Mouse (Mus musculus): ENCODE measurements around the gene Cpm. TPM values are rescaled to one million over a fixed set of nuclear protein-coding genes. Genes with fewer than 3 reads are reported as not detected.

Cpm gene
- polyA plus RNA-seq, 1 experiment, result 3.9 TPM

- DNase-seq (ENCODE audit: extremely low spot score in 1 of 2, low spot score in 1 of 2), result no peak
These were observed 2.4 kb downstream of the Cpm start for GRCm38 (mm10) chr10:117631562-117632259.

GRCm38 (mm10) chr10:117632394-117632793, 3.1 kb downstream of the Cpm start:
- no peak for DNase-seq (ENCODE audit: extremely low spot score in 1 of 2, low spot score in 1 of 2)

GRCm38 (mm10) chr10:117633564-117634208, 4.4 kb downstream of the Cpm start:
- DNase-seq (ENCODE audit: extremely low spot score in 1 of 2, low spot score in 1 of 2), result no peak

GRCm38 (mm10) chr10:117634323-117635030, 5.2 kb downstream of the Cpm start:
- DNase-seq (ENCODE audit: extremely low spot score in 1 of 2, low spot score in 1 of 2), result no peak

GRCm38 (mm10) chr10:117635078-117635771, 5.9 kb downstream of the Cpm start:
- DNase-seq (ENCODE audit: extremely low spot score in 1 of 2, low spot score in 1 of 2), result no peak

- DNase-seq (ENCODE audit: extremely low spot score in 1 of 2, low spot score in 1 of 2), result no peak
These were observed 6.7 kb downstream of the Cpm start for GRCm38 (mm10) chr10:117635823-117636589.

GRCm38 (mm10) chr10:117637062-117637744, 7.9 kb downstream of the Cpm start:
- DNase-seq (ENCODE audit: extremely low spot score in 1 of 2, low spot score in 1 of 2), result peak in 1 of 2 experiments; percentile 23

- DNase-seq (ENCODE audit: extremely low spot score in 1 of 2, low spot score in 1 of 2), result no peak
These were observed 8.7 kb downstream of the Cpm start for GRCm38 (mm10) chr10:117637745-117638577.

- DNase-seq (ENCODE audit: extremely low spot score in 1 of 2, low spot score in 1 of 2), result no peak
These were observed 9.4 kb downstream of the Cpm start for GRCm38 (mm10) chr10:117638578-117639220.

- DNase-seq (ENCODE audit: extremely low spot score in 1 of 2, low spot score in 1 of 2), result no peak
These were observed 9.9 kb downstream of the Cpm start for GRCm38 (mm10) chr10:117639221-117639599.

- DNase-seq (ENCODE audit: extremely low spot score in 1 of 2, low spot score in 1 of 2), result no peak
These were observed 10.7 kb downstream of the Cpm start for GRCm38 (mm10) chr10:117639899-117640594.

- DNase-seq (ENCODE audit: extremely low spot score in 1 of 2, low spot score in 1 of 2), result no peak
These were observed 11.3 kb downstream of the Cpm start for GRCm38 (mm10) chr10:117640595-117641078.

- no peak for DNase-seq (ENCODE audit: extremely low spot score in 1 of 2, low spot score in 1 of 2)
These were observed 12.3 kb downstream of the Cpm start for GRCm38 (mm10) chr10:117641400-117642200.

GRCm38 (mm10) chr10:117642201-117642450, 12.8 kb downstream of the Cpm start:
- DNase-seq (ENCODE audit: extremely low spot score in 1 of 2, low spot score in 1 of 2), result no peak

GRCm38 (mm10) chr10:117642491-117643262, 13.4 kb downstream of the Cpm start:
- DNase-seq (ENCODE audit: extremely low spot score in 1 of 2, low spot score in 1 of 2), result no peak

GRCm38 (mm10) chr10:117643302-117643701, 14.0 kb downstream of the Cpm start:
- DNase-seq (ENCODE audit: extremely low spot score in 1 of 2, low spot score in 1 of 2), result no peak
